Mouse (Mus musculus) lung, postnatal 0 days (tissue): Measurements from ENCODE around the gene Sdcbp2.

Experiments
- CTCF ChIP-seq: IDR thresholded peaks from 2 replicates; pipeline ENCODE4 v1.5.1; 2016; ENCODE audit warnings: antibody characterized with exemption, mild to moderate bottlenecking
- EP300 ChIP-seq: IDR thresholded peaks from 2 replicates; pipeline ENCODE4 v1.6.1; 2016; ENCODE audit warnings: antibody characterized with exemption, mild to moderate bottlenecking, control low read depth

DNA sequence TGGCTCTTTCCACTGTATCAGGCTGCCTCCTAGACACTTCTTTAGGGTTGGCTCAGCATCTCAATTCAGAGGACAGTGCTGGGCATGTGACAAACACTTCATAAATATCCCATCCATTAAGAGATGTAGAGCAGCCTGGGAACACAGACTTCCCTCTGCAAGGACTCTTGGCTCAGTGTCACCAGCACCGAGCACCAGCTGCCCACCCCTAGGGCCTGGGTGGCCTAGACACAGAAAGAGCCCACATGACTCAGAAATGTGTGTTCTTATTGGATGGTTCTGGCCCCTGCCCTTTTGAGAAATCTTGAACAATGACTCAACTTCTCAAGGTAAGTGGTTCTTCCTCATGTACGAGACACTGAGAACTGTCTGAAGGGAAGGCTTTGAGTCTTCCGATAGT lies 55.6 kb downstream of the Sdcbp2 start:
- TF ChIP-seq CTCF = no peak
- no peak for TF ChIP-seq EP300
